Mouse (Mus musculus) Muller cell, postnatal 12 days (primary cell): Measurements from ENCODE around the gene Sbsn.

ENCODE experiments used
- DNase-seq: peaks from one replicate; pipeline ENCODE4 v3.0.0-alpha.2; 2015; ENCODE audit errors: inconsistent ontology term

Sbsn gene

DNA sequence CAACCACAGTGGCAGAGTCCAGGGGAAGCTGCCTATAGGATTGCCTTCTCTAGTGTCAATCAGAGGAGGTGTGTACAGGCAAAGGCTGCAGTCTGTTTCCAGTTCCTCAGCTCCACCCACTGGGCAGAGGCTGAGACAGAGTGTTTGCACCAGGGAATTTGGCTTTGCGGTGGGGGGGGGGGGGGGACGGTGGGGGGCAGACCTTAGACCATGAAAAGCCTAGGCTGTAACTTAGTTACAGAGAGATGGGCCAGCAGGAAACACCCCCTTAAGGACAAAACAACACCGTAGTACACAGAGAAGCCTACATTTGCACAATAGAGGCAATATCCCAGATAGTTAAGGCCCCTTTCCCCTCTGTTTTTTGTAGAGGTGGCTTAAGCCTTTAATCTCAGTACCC, 5.7 kb downstream of the Sbsn start:
- DNase-seq, result no peak

DNA sequence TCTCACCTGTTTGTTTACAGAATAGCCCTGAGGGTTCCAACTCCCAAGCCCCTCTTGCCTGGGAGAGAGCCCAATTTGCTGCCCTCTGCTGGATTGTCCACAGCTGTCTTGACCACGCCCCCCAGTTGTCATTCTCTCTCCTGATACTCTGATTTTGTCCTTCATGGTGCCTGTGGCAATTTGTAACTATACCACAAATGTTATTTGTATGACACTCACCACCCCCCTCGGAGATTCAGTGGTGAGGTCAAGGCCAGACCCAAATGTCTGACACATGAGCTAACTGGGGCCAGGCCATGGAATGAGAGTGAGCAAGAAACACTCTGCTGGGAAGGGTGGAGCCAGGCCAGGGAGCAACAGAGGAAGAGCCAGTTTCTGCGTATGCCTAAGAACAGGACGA, 7.6 kb downstream of the Sbsn start:
- peak; percentile 6 for DNase-seq

DNA sequence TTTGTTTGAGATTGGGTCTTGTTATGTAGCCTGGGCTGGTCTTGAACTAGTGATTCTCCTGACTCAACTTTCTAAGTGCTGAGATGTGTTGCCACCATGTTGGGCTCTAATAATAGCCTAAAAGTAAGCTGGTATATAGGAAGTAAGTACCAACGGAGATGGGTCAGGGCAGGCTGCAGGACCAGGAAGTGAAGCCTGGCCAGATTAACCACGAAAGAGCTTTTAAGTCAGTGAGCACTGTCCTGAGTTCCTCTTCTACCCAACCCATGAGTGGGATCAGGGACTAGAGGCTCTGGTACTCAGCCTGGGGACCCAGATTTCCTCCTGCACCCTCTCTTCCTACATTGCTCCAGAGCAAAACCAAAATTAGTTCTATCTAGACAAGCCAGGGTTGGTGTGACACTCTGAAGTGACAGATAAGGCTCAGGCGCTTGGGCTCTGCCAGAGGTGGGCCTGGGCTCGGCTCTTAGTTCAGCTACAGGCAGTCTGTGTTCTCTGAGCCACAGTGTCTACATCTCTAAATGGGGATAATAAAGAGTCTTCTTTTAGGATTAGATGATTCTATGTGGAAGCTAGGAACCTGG, 10.6 kb downstream of the Sbsn start:
- no peak for DNase-seq

- no peak for DNase-seq
Measured at GRCm38 (mm10) chr7:30763456-30763855, 12.2 kb downstream of the Sbsn start, which contains the start of gene Dmkn. Dmkn (plus strand) TSS chr7:30763756.

GRCm38 (mm10) chr7:30765173-30765572, 13.9 kb downstream of the Sbsn start:
- no peak for DNase-seq

GRCm38 (mm10) chr7:30766408-30766807, 15.1 kb downstream of the Sbsn start:
- DNase-seq, result no peak

DNA sequence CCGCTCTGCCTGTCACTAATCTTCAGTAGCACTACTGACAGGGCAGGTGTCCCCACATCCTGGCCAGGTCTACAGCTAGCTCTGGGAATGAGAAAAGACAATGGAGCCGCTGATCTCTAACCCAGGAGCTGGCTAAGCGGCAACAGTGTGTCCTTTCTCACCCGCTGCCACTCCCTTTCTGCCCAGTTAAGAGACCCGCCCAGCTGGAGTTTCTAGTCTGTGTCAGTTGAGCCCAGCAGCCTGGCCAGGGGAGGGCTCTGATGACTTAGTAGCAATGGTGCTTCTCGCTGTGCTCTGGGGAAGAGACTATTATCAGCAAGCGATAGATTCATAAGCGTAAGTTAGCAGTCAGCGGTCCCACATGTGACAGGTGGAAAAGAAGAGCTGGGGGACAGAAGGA, 18.0 kb downstream of the Sbsn start:
- no peak for DNase-seq

DNA sequence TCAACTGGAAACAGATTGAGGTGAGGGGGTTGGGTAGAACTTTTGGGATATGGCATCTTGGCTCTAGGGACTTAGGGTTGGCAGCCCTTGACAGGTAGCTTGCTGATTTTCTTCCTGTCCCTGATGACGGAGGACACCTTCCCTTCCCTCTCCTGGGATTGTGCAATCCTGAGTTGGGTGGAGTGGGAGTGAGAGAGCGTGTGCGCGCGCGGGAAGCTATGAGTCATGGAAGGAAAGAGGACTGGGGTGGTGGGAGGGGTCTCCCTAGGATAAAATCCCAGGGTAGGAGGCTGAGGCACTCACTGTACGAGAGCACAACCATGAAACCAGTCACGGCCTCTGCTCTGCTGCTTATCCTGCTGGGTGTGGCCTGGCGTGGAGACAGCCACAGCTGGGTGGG, 24.8 kb downstream of the Sbsn start:
- DNase-seq, result no peak

DNA sequence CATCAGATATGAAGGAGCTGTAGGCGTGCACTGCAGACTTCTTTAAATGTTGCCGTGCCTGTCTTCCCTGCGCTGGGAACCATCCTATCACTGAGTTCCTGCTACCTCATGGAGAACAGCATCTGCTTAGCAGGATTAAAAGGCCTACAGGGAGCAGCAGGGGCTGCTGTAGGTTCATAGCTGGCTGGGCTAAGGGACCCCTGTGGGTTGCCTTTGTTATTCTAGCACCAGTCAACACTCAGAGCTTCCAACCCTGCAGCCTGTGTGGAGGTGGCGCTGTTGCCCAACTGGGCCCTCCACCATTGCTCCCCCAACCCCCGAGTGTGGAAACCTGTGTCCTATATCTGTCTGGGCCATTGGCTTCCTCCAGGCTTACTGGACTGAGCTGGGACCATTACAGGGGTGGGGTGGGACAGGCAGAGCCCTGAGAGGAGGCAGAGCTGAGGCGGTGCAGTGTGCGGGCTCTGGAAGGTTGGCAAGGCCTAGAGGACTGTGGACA, 25.9 kb downstream of the Sbsn start:
- no peak for DNase-seq

- DNase-seq, result no peak
Measured at GRCm38 (mm10) chr7:30777911-30778310, 26.6 kb downstream of the Sbsn start.

GRCm38 (mm10) chr7:30781792-30782191, 30.5 kb downstream of the Sbsn start:
- DNase-seq, result no peak

DNA sequence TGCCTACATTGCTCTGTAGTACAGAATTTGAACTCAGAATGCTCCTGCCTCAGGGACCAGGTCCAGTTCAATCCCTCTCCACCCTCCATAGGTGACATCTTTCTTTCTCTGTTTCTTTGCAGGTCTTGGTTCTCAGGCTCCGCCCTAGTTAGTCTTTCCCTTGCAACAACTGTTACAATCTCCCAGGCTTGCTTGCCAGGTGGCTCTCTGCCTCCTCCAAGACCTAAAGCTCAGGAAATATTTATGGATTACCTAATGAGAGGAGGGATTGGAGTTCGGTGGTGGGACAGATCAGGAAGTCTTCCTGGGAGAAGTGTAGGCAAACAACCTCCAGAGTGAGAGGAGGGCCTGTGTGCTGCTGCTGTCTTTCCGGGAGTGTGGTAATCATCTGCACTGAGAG, 31.4 kb downstream of the Sbsn start:
- no peak for DNase-seq

GRCm38 (mm10) chr7:30785154-30785553, 33.9 kb downstream of the Sbsn start:
- no peak for DNase-seq

DNA sequence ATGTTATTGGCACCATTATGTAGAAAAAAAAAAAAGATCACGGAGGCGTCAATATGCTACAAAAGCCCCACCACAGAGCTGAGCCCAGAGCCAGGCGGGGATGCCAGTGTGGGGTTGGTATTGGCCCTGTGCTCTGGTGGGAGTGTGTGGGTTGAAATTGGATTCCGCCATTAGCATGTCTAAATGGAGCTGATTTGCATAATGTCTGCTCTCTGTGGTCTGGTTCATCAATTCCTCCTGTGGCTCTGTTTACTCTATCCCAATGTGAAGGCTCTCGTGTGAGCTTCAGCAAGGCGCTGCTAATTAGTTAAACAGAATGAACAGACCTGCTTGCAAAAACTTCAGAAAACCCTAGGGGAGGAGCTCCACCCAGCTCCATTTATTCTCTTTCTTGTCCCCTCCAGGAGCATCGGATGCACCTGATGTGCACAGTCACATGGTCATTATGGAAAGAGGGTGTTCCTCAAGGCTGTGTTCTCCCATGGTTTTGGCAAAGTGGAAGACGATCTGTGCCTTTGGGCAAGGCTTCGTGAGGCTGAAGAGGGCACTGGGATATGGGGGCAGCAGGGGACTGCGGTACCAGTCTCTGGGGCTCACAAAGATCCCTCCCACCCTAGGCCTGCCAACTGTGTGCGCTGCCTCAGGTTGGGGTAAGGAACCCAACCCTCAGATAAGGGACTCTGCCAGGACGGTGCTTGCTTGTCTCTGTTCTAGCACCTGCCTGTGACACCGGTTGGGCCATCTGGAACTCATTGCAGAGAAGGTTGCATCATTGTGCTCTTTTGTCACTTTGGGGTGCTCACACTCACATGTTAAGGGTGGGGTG, 34.7 kb downstream of the Sbsn start:
- DNase-seq, result peak; percentile 2

DNA sequence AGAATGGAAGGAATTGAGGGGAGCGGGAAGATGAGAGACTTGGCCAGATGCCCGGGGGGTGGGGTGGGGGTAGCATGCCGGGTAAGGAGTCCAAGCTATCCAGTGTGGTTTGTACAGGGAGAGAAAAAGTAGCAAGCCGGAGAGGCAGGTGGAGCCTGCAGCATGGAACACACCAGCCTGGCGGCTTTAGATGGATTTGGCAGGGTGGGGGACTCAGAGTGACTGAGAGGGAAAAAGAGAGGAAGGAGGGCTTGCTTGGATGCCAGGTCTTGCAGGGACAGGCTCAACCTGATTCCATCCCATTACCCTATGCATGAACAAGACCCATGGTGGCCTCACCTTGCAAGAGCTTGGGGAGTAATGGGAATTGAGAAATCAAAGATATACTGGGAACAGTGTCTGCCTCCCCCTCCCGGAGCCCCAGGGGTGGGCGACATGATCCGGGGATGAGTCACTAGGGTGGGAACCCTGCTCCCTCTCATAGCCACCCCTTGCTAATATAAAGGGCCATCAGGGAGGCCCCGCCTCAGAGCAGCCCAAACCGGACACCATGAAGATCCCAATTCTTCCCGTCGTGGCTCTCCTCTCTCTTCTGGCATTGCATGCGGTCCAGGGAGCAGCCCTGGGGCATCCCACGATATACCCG, 36.2 kb downstream of the Sbsn start, which contains the start of gene Krtdap:
TSS of gene Krtdap (plus strand) at position 520 of the 646 bp plus-strand sequence.
- no peak for DNase-seq

- DNase-seq, result no peak
Measured at GRCm38 (mm10) chr7:30790141-30790540, 38.9 kb downstream of the Sbsn start.

GRCm38 (mm10) chr7:30791921-30792320, 40.6 kb downstream of the Sbsn start:
- DNase-seq, result no peak

DNA sequence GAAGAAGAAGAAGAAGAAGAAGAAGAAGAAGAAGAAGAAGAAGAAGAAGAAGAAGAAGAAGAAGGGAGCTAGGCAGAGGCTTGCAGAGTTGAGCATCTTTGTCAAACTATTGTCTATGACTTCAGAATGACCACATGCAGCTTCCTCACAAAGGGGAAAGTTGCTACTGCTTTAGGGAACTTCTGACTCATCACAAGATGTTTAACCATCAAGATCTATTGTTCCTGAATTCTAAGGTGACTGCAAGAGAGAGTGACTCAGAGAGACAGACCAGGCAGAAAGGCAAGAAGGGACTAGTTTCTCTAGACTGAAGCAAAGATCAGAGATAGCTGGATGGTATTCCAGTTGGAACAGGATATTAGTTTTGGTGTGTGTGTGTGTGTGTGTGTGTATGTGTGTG, 43.6 kb downstream of the Sbsn start:
- DNase-seq, result peak; percentile 7

- DNase-seq, result no peak
Measured at GRCm38 (mm10) chr7:30796790-30797189, 45.5 kb downstream of the Sbsn start.

- DNase-seq, result no peak
Measured at GRCm38 (mm10) chr7:30800653-30801052, 49.4 kb downstream of the Sbsn start.

GRCm38 (mm10) chr7:30803256-30803655, 52.0 kb downstream of the Sbsn start:
- DNase-seq, result no peak

DNA sequence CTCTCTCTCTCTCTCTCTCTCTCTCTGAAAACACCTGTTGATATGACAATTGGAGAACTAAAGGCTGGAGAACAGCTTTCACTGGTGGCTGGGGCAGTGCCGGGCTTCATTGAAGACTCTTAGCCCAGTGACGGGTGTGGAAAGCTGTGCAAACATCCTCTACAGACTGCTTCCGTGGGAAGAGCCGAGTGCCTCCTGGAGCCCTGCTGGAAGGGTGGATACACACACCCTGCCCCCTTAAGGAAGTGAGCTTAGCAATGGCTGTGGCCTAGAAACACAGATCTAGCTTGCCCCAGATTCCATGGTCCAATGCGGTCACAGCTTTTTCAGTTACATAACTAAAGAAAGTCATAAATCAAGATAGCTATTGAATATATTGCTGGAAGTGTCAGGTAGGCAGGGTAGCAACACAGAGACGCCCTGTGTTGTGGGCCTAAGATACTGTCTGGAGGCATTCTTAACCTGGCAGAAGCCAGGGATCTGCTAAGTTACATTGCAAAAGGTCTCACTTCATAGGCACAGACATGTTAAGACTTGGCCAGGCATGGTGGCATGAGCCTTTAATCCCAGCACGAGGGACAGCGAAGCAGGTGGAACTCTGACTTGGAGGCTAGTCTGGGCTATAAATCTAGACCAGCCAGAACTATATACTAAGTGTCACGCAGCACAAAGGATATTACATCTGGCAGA, 52.9 kb downstream of the Sbsn start:
- DNase-seq, result no peak
